Mouse (Mus musculus) stomach, postnatal 0 days (tissue): ENCODE data around the gene Zfc3h1. TPM values are rescaled to one million over a fixed set of nuclear protein-coding genes. Genes with fewer than 3 reads are reported as not detected.
A peak's percentile ranks its signal among the peaks of the same experiment; 100 is the strongest.

Experiments
- ATAC-seq: fragments of 200-750 bp; cut with Nextera tagmentation; 2 replicates; pipeline ENCODE4 v1.8.0; 2017; ENCODE audit not compliant: low FRiP score, low TSS enrichment
- DNase-seq: peaks from one replicate; pipeline ENCODE4 v3.0.0-alpha.2; 2016; ENCODE audit warnings: low spot score
- H3K27ac ChIP-seq: fragments of 300-500 bp; sonication (generic); replicated peaks from 2 replicates; pipeline ENCODE4 v1.5.1; 2014; ENCODE audit warnings: mild to moderate bottlenecking, control low read depth
- H3K27me3 ChIP-seq: fragments of 300-500 bp; sonication (generic); 2 replicates; pipeline ENCODE4 v1.6.1; 2014; ENCODE audit warnings: low read length; ENCODE audit not compliant: control insufficient read depth, insufficient read depth
- H3K36me3 ChIP-seq: fragments of 300-500 bp; sonication (generic); 2 replicates; pipeline ENCODE4 v1.6.1; 2014; ENCODE audit warnings: low read length, mixed read lengths; ENCODE audit not compliant: control insufficient read depth, insufficient read depth
- H3K4me1 ChIP-seq: fragments of 300-500 bp; sonication (generic); replicated peaks from 2 replicates; pipeline ENCODE4 v1.6.1; 2014; ENCODE audit warnings: antibody characterized with exemption; ENCODE audit not compliant: control insufficient read depth, insufficient read depth
- H3K4me2 ChIP-seq: fragments of 300-500 bp; sonication (generic); replicated peaks from 2 replicates; pipeline ENCODE4 v1.6.1; 2014; ENCODE audit warnings: low read depth, mild to moderate bottlenecking, control low read depth, moderate library complexity
- H3K4me3 ChIP-seq: fragments of 300-500 bp; sonication (generic); 2 replicates; pipeline ENCODE4 v1.5.1; 2014; ENCODE audit warnings: low read depth, low read length, control low read depth
- H3K9ac ChIP-seq: fragments of 300-500 bp; sonication (generic); 2 replicates; pipeline ENCODE4 v1.6.1; 2014; ENCODE audit warnings: mild to moderate bottlenecking, low read length, control low read depth, mixed read lengths
- H3K9me3 ChIP-seq: fragments of 300-500 bp; sonication (generic); 2 replicates; pipeline ENCODE4 v1.6.1; 2016; ENCODE audit warnings: low read length; ENCODE audit not compliant: control insufficient read depth
- CTCF ChIP-seq: IDR thresholded peaks from 2 replicates; pipeline ENCODE4 v1.5.1; 2016; ENCODE audit warnings: antibody characterized with exemption, low read depth, mild to moderate bottlenecking, moderate library complexity
- EP300 ChIP-seq: optimal IDR thresholded peaks from 2 replicates; pipeline ENCODE3; 2016; ENCODE audit warnings: antibody characterized with exemption
- WGBS: fragments of 180-500 bp; shearing (Covaris S2); extraction: QIAGEN DNeasy Blood & Tissue Kit; methylation state at CpG from one replicate; pipeline ENCODE4 v1.1.7; 2014; 5-methylcytosine and 5-hydroxymethylcytosine counted together
- polyA plus RNA-seq: library from polyadenylated mRNA; unstranded; fragments of >200 nt; fragmentation: Nextera tagmentation; extraction: Ambion mirVana; gene quantifications from 2 replicates; pipeline ENCODE4 v1.2.1, GENCODE M21; 2015

Gene Zfc3h1
- polyA plus RNA-seq, 1 experiment from 2014 or later, result 6.7 TPM

GRCm38 (mm10) chr10:115467985-115468384, 83.2 kb downstream of the Zfc3h1 start:
- no peak overlapping the region for H3K9ac ChIP-seq
- no peaks in the 10 kb centered on the region for H3K27me3 ChIP-seq
- 91% methylated on average over 8 of the region's 8 CpGs for WGBS
- H3K4me3 ChIP-seq, result no peak overlapping the region
- no peaks in the 10 kb centered on the region for H3K9me3 ChIP-seq
- TF ChIP-seq EP300 (no peak), CTCF (no peak)
- no peak overlapping the region for H3K4me2 ChIP-seq
- H3K4me1 ChIP-seq, result no peaks in the 10 kb centered on the region
- DNase-seq (no peak), ATAC-seq (no peak)
- no peaks in the 10 kb centered on the region for H3K36me3 ChIP-seq
- H3K27ac ChIP-seq, result no peak overlapping the region

DNA sequence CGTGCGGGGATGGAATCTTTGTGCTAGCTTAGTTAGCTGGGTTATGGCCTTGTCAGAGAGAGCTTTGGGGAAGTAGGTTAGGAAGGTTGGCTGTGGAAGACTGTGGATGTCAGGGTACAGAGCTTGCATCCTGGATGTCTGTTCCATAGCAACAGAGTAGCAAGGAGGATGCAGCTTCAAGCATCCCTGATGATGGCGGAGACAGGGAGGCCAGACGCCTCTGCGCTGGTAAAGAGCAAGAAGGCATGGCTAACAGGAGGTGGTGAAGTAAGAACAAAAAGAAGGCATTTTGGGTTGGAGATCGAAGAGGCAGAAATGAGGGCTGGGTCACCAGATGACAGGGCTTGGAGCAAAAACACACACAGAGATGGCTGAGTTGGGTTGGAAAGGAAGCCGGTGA, 83.9 kb downstream of the Zfc3h1 start:
- Histone ChIP-seq H3K9me3 (no peaks in the 10 kb centered on the region), H3K4me1 (no peaks in the 10 kb centered on the region), H3K4me2 (no peak overlapping the region), H3K36me3 (no peaks in the 10 kb centered on the region), H3K9ac (no peak overlapping the region), H3K27ac (no peak overlapping the region), H3K4me3 (no peak overlapping the region), H3K27me3 (no peaks in the 10 kb centered on the region)
- 67% methylated on average over 7 of the region's 7 CpGs for WGBS
- TF ChIP-seq EP300 (no peak), CTCF (no peak)
- DNase-seq (no peak), ATAC-seq (no peak)

DNA sequence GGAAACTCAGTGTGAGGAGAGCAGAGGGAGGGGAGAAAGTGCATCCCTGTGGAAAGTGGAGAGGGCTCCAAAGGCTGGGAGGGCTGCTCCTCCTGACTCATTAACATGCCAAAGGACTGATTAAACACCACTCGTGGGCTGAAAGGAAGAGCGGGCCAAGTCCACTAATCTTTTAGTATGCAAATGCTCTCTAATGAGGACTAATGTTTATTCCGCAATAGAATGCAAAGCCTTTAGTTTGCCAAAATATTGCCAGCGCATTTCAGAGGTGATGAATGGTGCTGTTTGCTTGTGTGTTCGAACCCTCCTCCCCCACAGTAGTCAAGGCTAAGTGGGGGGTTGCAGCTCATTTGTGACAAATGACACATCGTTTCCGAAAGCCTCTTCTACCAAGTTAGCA, 84.3 kb downstream of the Zfc3h1 start:
- H3K9me3 ChIP-seq, result no peaks in the 10 kb centered on the region
- ATAC-seq (no peak), DNase-seq (no peak)
- no peaks in the 10 kb centered on the region for H3K4me1 ChIP-seq
- no peak overlapping the region for H3K9ac ChIP-seq
- H3K4me3 ChIP-seq, result no peak overlapping the region
- WGBS, result 30% methylated on average over 7 of the region's 7 CpGs
- H3K27ac ChIP-seq, result no peak overlapping the region
- H3K4me2 ChIP-seq, result no peak overlapping the region
- no peak for TF ChIP-seq EP300
- TF ChIP-seq CTCF, result no peak
- no peaks in the 10 kb centered on the region for H3K36me3 ChIP-seq
- no peaks in the 10 kb centered on the region for H3K27me3 ChIP-seq

DNA sequence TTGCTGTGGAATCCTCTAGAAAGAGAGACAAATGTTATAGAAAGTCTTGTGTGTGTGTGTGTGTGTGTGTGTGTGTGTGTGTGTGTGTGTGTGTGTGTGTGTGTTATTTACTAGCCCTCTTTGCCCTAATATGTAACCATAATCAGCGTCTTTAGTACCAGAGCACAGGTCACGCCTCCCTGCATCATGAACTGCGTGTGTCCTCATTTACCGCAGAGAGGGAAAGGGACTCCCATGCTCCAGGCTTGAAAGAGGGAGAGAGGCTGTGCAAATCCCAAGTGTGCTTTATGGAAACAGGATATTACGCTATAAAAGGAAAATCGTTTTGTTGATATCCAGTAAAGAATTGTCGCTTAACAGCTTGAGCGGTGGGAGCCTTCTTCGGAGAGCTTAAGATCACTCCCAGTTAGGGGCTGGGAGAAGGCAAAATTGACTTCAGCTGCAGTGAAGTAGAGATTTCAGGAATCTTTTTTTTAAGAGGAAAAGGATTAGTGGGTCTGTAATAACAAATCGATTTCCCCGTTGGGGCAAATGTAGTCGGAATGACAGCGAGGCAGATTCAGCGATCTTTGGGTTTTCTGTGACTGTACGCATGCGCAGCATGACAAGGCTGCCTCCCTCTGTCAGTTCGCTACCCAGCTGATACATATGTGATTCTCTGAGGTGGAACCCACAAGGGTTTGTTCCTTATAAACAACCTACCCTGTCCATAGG, 86.0 kb downstream of the Zfc3h1 start:
- ATAC-seq (no peak), DNase-seq (no peak)
- Histone ChIP-seq H3K4me2 (peak overlapping the region; percentile 27; the same call in 1 of the 2 replicates), H3K4me3 (no peak overlapping the region; the same call in 1 of the 2 replicates), H3K36me3 (no peaks in the 10 kb centered on the region), H3K27ac (no peak overlapping the region), H3K27me3 (no peaks in the 10 kb centered on the region), H3K9me3 (no peaks in the 10 kb centered on the region), H3K4me1 (no peaks in the 10 kb centered on the region), H3K9ac (no peak overlapping the region)
- 50% methylated on average over 17 of the region's 17 CpGs for WGBS
- no peak for TF ChIP-seq EP300
- TF ChIP-seq CTCF, result no peak

- ATAC-seq (no peak), DNase-seq (no peak)
- H3K9ac ChIP-seq, result no peak overlapping the region
- H3K27ac ChIP-seq, result no peak overlapping the region
- WGBS, result 85% methylated on average over 6 of the region's 6 CpGs
- no peaks in the 10 kb centered on the region for H3K36me3 ChIP-seq
- no peak overlapping the region for H3K4me3 ChIP-seq
- no peaks in the 10 kb centered on the region for H3K9me3 ChIP-seq
- no peak overlapping the region for H3K4me2 ChIP-seq
- TF ChIP-seq EP300, result no peak
- no peak for TF ChIP-seq CTCF
- H3K4me1 ChIP-seq, result no peaks in the 10 kb centered on the region
- H3K27me3 ChIP-seq, result no peaks in the 10 kb centered on the region; the same call in 1 of the 2 replicates
Measured at GRCm38 (mm10) chr10:115473213-115473961, 88.6 kb downstream of the Zfc3h1 start.

- Histone ChIP-seq H3K9me3 (no peaks in the 10 kb centered on the region), H3K36me3 (no peaks in the 10 kb centered on the region), H3K4me2 (no peak overlapping the region), H3K27me3 (no peaks in the 10 kb centered on the region; the same call in 1 of the 2 replicates), H3K27ac (no peak overlapping the region), H3K4me1 (no peaks in the 10 kb centered on the region), H3K4me3 (no peak overlapping the region), H3K9ac (no peak overlapping the region)
- no peak for ATAC-seq
- TF ChIP-seq CTCF (no peak), EP300 (no peak)
- 73% methylated on average over 7 of the region's 7 CpGs for WGBS
- no peak for DNase-seq
Measured at GRCm38 (mm10) chr10:115475000-115475550, 90.3 kb downstream of the Zfc3h1 start.
